Mouse (Mus musculus) forebrain, embryonic 16.5 days (tissue): ENCODE measurements at regions not wholly inside any gene's neighbourhood (a gene's known extent, or its start where the extent isn't known, plus 50 kb on each side); places are given as distances from the start of the nearest gene placed in this dataset.
A peak's percentile ranks its signal among the peaks of the same experiment; 100 is the strongest.

Source experiments
- ATAC-seq: fragments of 200-750 bp; cut with Nextera tagmentation; 2 replicates; pipeline ENCODE4 v1.8.0; 2017; ENCODE audit warnings: mild to moderate bottlenecking, moderate library complexity
- H3K27ac ChIP-seq: fragments of 300-500 bp; sonication (generic); 2 replicates; pipeline ENCODE4 v1.5.1; 2014; ENCODE audit warnings: low read length, control low read depth
- H3K27me3 ChIP-seq: fragments of 300-500 bp; sonication (generic); replicated peaks from 2 replicates; pipeline ENCODE4 v1.6.1; 2014; ENCODE audit warnings: low read length; ENCODE audit not compliant: control insufficient read depth, insufficient read depth
- H3K36me3 ChIP-seq: fragments of 300-500 bp; sonication (generic); 2 replicates; pipeline ENCODE4 v1.6.1; 2014; ENCODE audit not compliant: control insufficient read depth, insufficient read depth
- H3K4me1 ChIP-seq: fragments of 300-500 bp; sonication (generic); replicated peaks from 2 replicates; pipeline ENCODE4 v1.6.1; 2014; ENCODE audit warnings: low read length; ENCODE audit not compliant: control insufficient read depth, insufficient read depth
- H3K4me2 ChIP-seq: fragments of 300-500 bp; sonication (generic); 2 replicates; pipeline ENCODE4 v1.6.1; 2014; ENCODE audit warnings: mild to moderate bottlenecking, low read length, control low read depth
- H3K4me3 ChIP-seq: fragments of 300-500 bp; sonication (generic); replicated peaks from 2 replicates; pipeline ENCODE4 v1.5.1; 2014; ENCODE audit warnings: mild to moderate bottlenecking, low read length, control low read depth
- H3K9ac ChIP-seq: fragments of 300-500 bp; sonication (generic); replicated peaks from 2 replicates; pipeline ENCODE4 v1.6.1; 2014; ENCODE audit warnings: low read depth, low read length, control low read depth
- H3K9me3 ChIP-seq: fragments of 300-500 bp; sonication (generic); 2 replicates; pipeline ENCODE4 v1.6.1; 2016; ENCODE audit warnings: low read length; ENCODE audit not compliant: control insufficient read depth
- WGBS: fragments of 180-500 bp; shearing (Covaris S2); extraction: QIAGEN DNeasy Blood & Tissue Kit; methylation state at CpG from one replicate; pipeline ENCODE4 v1.1.7; 2014; 5-methylcytosine and 5-hydroxymethylcytosine counted together

DNA sequence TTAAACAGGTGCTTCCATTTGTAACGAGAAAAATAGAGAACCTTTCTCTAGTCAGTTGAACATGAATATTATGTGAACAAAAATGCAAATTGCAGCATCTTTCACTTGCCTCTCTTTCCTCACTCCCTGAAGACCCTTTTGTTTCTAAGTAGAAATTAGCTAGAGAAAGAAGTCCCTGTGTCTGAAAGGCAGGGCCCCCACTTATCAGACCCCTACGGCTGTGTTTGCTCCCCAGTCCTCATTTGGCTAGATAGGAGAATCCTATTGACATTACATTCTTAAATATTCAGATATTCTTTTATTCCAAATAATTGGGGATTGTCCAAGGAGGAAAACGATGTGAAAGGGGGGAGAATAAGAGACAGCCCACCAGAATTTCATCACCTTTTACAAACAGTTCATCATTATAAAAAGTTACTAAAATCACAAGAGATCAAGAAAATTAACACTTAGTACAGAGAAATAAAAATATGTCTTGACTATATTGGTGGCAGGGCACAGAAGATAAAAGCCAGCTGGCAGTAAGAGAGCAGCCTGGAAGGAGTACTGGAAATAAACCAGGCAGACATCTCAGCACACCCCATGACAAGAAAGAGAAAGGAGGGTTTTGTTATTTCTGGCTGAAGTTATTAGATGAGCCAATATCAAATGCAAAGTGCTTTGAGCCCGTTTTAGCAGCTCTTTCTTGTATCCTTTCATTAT, 687.3 kb upstream of the Nrsn1 start:
- ATAC-seq: peak; percentile 89
- H3K27ac ChIP-seq: peak overlapping the region; percentile 70
- 23% methylated on average over 4 of the region's 4 CpGs for WGBS

DNA sequence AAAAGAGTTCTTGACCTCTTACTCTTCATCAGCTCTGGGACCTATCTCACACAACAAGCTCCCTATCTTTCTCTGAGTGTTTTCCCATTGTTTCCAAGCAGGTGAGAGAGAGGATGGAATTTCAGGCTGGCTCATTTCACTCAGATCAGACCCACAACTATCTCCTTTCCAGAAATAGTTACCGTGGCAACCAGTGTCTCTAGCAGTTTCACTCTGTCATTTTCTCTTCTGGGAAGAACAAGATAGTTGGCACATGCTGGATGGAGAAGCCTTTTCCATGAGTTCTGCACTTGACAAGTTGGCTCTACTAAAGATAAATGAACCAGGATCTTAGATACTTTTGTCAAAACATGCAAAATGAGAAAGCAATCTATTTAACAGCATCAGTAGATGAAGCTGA, 667.3 kb upstream of the Nrsn1 start:
- peaks cover 17% of the 10 kb centered on the region for H3K4me1 ChIP-seq
- no peak overlapping the region for H3K4me2 ChIP-seq
- no peak for ATAC-seq
- H3K36me3 ChIP-seq: no peaks in the 10 kb centered on the region
- no peaks in the 10 kb centered on the region for H3K27me3 ChIP-seq
- no peaks in the 10 kb centered on the region for H3K9me3 ChIP-seq
- WGBS: 95% methylated on average over 1 of the region's 1 CpGs
- no peak overlapping the region for H3K4me3 ChIP-seq
- H3K9ac ChIP-seq: no peak overlapping the region
- no peak overlapping the region for H3K27ac ChIP-seq

More for the DNA sequence above, 687.3 kb upstream of the Nrsn1 start:
- H3K27me3 ChIP-seq: no peaks in the 10 kb centered on the region
- no peak overlapping the region for H3K4me3 ChIP-seq
- H3K9me3 ChIP-seq: no peaks in the 10 kb centered on the region
- H3K36me3 ChIP-seq: no peaks in the 10 kb centered on the region
- no peak overlapping the region for H3K4me2 ChIP-seq
- peaks cover 6% of the 10 kb centered on the region; the same call in 1 of the 2 replicates for H3K4me1 ChIP-seq
- no peak overlapping the region for H3K9ac ChIP-seq

DNA sequence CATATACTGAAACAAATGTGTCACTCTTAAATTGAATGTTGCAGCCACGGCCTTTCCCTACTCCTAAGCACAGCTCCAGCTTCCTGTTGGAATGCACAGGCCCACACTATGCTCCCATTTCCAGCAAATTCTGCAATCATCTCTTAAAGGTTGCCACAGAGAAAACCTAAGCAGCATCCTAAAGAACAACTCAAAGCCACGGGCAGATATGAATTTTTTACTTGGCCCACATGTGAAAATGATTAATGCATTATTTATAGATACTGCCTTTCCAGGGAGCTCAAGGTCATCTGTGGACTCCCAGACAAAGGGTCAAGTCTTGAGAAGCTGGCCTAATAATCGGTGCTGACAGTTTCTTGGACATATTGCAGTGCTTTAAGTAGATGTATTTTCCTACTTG, 663.5 kb upstream of the Nrsn1 start:
- H3K27ac ChIP-seq: peak overlapping the region; percentile 89
- H3K4me3 ChIP-seq: no peak overlapping the region
- H3K9ac ChIP-seq: no peak overlapping the region
- H3K27me3 ChIP-seq: no peaks in the 10 kb centered on the region
- no peak overlapping the region for H3K4me2 ChIP-seq
- H3K36me3 ChIP-seq: no peaks in the 10 kb centered on the region
- H3K4me1 ChIP-seq: peaks cover 25% of the 10 kb centered on the region
- peak; percentile 41 for ATAC-seq
- H3K9me3 ChIP-seq: no peaks in the 10 kb centered on the region
- 9% methylated on average over 3 of the region's 3 CpGs for WGBS

DNA sequence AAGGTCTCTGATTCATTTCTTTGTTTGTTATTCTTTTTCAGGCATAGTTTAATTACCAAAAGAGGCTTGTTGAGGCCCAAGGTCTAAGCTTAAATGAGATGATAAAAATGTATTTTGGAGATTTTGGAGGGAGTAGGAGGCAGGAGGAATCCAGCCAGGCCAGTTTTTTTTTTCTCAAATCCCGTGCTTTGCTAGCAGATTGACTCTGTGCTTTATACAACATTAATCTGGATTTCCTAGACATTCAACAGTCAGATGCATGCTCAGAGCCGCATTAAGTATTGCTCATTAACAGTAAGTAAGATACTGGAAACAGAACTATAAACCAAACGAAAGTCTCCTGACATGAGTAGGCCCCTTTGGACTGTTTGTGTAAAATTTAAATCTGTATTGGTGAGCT, 662.9 kb upstream of the Nrsn1 start:
- Histone ChIP-seq H3K36me3 (no peaks in the 10 kb centered on the region), H3K9ac (no peak overlapping the region), H3K9me3 (no peaks in the 10 kb centered on the region), H3K4me2 (no peak overlapping the region), H3K27ac (peak overlapping the region; percentile 89), H3K4me3 (no peak overlapping the region), H3K27me3 (no peaks in the 10 kb centered on the region), H3K4me1 (peaks cover 25% of the 10 kb centered on the region)
- WGBS: 2% methylated on average over 3 of the region's 3 CpGs
- ATAC-seq: peak; percentile 47; the same call in 1 of the 2 replicates

DNA sequence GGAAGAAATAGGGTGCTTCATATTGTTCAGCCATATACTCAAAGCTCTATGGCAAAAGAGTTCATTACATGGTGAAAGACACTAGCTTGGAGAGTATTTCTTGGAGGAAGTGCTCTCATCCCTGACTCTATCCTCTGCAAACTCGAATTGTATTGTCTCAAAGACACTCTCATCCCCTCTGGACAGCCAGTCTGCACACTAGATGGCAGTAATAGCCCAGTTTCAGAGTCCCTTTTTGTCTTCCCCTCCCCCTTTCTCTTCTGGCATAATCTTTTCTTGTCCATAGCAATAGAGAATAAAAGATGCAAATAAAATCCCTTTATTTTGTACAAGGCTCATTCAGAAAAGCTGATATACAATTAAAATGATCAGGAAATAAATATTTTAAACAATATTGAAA, 662.5 kb upstream of the Nrsn1 start:
- ATAC-seq: peak; percentile 89
- no peak overlapping the region for H3K4me3 ChIP-seq
- no peak overlapping the region for H3K9ac ChIP-seq
- H3K9me3 ChIP-seq: no peaks in the 10 kb centered on the region
- no peak overlapping the region for H3K4me2 ChIP-seq
- no peaks in the 10 kb centered on the region for H3K36me3 ChIP-seq
- H3K27ac ChIP-seq: peak overlapping the region; percentile 34
- H3K27me3 ChIP-seq: no peaks in the 10 kb centered on the region
- 0% methylated on average over 1 of the region's 1 CpGs for WGBS
- H3K4me1 ChIP-seq: peaks cover 25% of the 10 kb centered on the region

DNA sequence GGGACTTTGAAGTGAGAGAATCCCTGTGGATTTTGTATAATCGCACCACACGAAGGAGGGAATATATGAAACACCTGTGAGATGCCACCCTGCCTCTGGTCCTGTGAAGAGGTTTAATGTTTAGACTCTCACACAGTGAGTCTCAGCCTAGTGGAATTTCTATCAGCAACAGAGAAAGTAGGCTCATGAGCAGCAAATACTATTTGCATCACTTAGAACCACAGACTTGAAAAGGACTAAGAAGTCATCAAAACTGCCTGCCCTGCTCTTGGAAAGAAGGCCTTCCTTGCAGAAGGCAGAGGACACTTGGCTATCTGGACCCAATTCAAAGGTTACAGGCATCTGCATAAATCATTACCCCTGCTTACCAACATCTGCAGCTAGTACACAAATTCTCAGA, 662.1 kb upstream of the Nrsn1 start:
- Histone ChIP-seq H3K27me3 (no peaks in the 10 kb centered on the region), H3K4me2 (no peak overlapping the region), H3K9ac (no peak overlapping the region), H3K9me3 (no peaks in the 10 kb centered on the region), H3K4me3 (no peak overlapping the region), H3K27ac (peak overlapping the region; percentile 34), H3K36me3 (no peaks in the 10 kb centered on the region), H3K4me1 (peaks cover 21% of the 10 kb centered on the region)
- WGBS: 29% methylated on average over 2 of the region's 2 CpGs
- peak; percentile 32; the same call in 1 of the 2 replicates for ATAC-seq

DNA sequence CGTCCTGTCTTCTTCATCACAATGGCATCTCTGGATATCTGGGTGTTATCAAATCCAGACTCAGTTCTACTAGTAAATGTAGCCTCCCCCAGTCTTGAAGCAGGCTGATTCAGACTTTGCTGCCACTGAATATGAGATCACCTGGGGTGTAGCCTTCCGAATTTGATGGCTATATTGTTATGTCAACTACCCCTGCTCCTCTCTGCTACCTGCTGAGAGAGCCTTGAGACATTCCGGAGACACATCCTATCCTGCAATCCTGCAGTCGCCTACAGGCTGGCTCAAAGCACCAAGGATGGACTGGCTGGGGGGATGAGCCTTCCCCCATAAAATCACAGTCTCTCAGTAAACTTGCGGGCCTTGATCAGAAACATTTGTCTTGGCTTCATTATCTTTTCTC, 655.4 kb upstream of the Nrsn1 start:
- 88% methylated on average over 5 of the region's 5 CpGs for WGBS

DNA sequence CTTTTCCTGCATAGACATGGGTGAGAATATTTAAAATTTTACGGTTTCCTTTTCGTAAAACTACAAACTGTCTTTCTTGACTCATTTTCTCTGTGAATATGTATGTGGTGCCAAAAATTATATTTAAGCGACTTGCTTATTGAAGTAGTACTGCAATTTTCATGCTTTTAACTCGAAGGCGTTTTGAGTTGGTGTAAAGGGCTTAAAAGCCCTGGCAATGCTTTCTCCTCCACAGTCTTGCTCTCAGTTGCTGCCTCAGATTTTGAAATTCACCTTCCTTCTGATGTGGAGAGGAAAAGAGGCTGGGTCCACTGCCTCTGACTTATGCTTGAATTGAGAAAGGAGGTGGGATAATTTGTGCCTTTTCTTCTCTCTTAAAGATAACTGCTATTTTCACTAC, 629.6 kb upstream of the Nrsn1 start:
- Histone ChIP-seq H3K4me1 (0 out of 2 replicates have a peak, but pooled peaks cover 2% of the 10 kb centered on the region), H3K36me3 (no peaks in the 10 kb centered on the region), H3K27ac (peak overlapping the region; percentile 26), H3K9me3 (no peaks in the 10 kb centered on the region), H3K9ac (no peak overlapping the region), H3K27me3 (no peaks in the 10 kb centered on the region), H3K4me2 (no peak overlapping the region), H3K4me3 (no peak overlapping the region)
- peak; percentile 52; the same call in 1 of the 2 replicates for ATAC-seq
- 56% methylated on average over 5 of the region's 5 CpGs for WGBS

More for the DNA sequence above, 655.4 kb upstream of the Nrsn1 start:
- H3K4me3 ChIP-seq: no peak overlapping the region
- H3K36me3 ChIP-seq: no peaks in the 10 kb centered on the region
- H3K9me3 ChIP-seq: no peaks in the 10 kb centered on the region
- no peaks in the 10 kb centered on the region for H3K27me3 ChIP-seq
- no peak overlapping the region for H3K27ac ChIP-seq
- H3K4me2 ChIP-seq: no peak overlapping the region
- peaks cover 4% of the 10 kb centered on the region; the same call in 1 of the 2 replicates for H3K4me1 ChIP-seq
- ATAC-seq: no peak
- no peak overlapping the region for H3K9ac ChIP-seq

DNA sequence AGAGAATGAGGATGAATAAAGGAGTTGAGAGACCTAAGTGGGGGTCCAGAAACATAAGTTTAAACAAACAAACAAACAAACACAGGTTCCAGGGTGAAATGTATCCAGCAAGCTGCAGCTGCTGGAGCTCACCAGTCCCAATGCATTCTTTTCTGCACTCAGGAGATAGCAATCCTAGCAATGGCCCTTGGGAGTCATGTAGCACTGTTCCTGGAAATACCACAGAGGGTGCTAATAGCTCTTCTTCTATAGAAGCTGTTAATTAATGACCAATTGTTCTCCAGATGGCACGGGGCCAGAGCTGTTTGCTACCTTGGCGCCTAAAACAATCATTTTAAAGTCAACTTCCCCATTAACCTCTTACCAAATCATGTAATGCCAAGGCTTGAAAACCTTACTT, 622.8 kb upstream of the Nrsn1 start:
- no peak overlapping the region for H3K9ac ChIP-seq
- H3K4me1 ChIP-seq: no peaks in the 10 kb centered on the region
- H3K27me3 ChIP-seq: no peaks in the 10 kb centered on the region
- no peak overlapping the region for H3K4me3 ChIP-seq
- no peaks in the 10 kb centered on the region for H3K9me3 ChIP-seq
- H3K27ac ChIP-seq: no peak overlapping the region
- WGBS: 35% methylated on average over 2 of the region's 2 CpGs
- H3K36me3 ChIP-seq: no peaks in the 10 kb centered on the region
- no peak for ATAC-seq
- H3K4me2 ChIP-seq: no peak overlapping the region
